Mouse (Mus musculus) limb, embryonic 14.5 days (tissue): ENCODE data around the gene Lrmda. TPM values are rescaled to one million over a fixed set of nuclear protein-coding genes. Genes with fewer than 3 reads are reported as not detected.
A peak's percentile ranks its signal among the peaks of the same experiment; 100 is the strongest.
"Not testable (repeated sequence)": the region's sequence is repeated elsewhere in the genome, so short reads cannot be mapped to it uniquely, and the experiment has no call there.

Source experiments
- ATAC-seq: fragments of 200-750 bp; cut with Nextera tagmentation; 2 replicates; pipeline ENCODE4 v1.8.0; 2017; ENCODE audit warnings: low read depth, moderate number of reproducible peaks, moderate TSS enrichment; ENCODE audit not compliant: low FRiP score
- DNase-seq: peaks from one replicate; pipeline ENCODE4 v3.0.0-alpha.2; 2015; ENCODE audit warnings: low spot score
- H3K27ac ChIP-seq: fragments of 300-500 bp; sonication (generic); replicated peaks from 2 replicates; pipeline ENCODE4 v1.5.1; 2014; ENCODE audit warnings: low read depth, mild to moderate bottlenecking, low read length, moderate library complexity, mixed read lengths
- H3K27me3 ChIP-seq: fragments of 300-500 bp; sonication (generic); 2 replicates; pipeline ENCODE4 v1.6.1; 2014; ENCODE audit warnings: low read length, mixed read lengths; ENCODE audit not compliant: control insufficient read depth, insufficient read depth
- H3K36me3 ChIP-seq: fragments of 300-500 bp; sonication (generic); 2 replicates; pipeline ENCODE4 v1.6.1; 2014; ENCODE audit warnings: mild to moderate bottlenecking, low read length, moderate library complexity, mixed read lengths; ENCODE audit not compliant: control insufficient read depth, insufficient read depth
- H3K4me1 ChIP-seq: fragments of 300-500 bp; sonication (generic); 2 replicates; pipeline ENCODE4 v1.6.1; 2014; ENCODE audit warnings: antibody characterized with exemption, low read length, mixed read lengths; ENCODE audit not compliant: control insufficient read depth, insufficient read depth
- H3K4me2 ChIP-seq: fragments of 300-500 bp; sonication (generic); replicated peaks from 2 replicates; pipeline ENCODE4 v1.6.1; 2014; ENCODE audit warnings: low read depth, mild to moderate bottlenecking, low read length, moderate library complexity; ENCODE audit not compliant: severe bottlenecking
- H3K4me3 ChIP-seq: fragments of 300-500 bp; sonication (generic); replicated peaks from 2 replicates; pipeline ENCODE4 v1.5.1; 2014; ENCODE audit warnings: low read length
- H3K9ac ChIP-seq: fragments of 300-500 bp; sonication (generic); 2 replicates; pipeline ENCODE4 v1.6.1; 2014; ENCODE audit warnings: mild to moderate bottlenecking, low read depth, low read length, moderate library complexity; ENCODE audit not compliant: severe bottlenecking
- H3K9me3 ChIP-seq: fragments of 300-500 bp; sonication (generic); 2 replicates; pipeline ENCODE4 v1.6.1; 2016; ENCODE audit warnings: low read length; ENCODE audit not compliant: control insufficient read depth
- POLR2A ChIP-seq: fragments of 200-500 bp; IDR thresholded peaks from 2 replicates; pipeline ENCODE4 v1.8.0; 2012; ENCODE audit warnings: inconsistent platforms, mild to moderate bottlenecking, moderate library complexity, borderline replicate concordance; ENCODE audit not compliant: insufficient read depth, insufficient read length; ENCODE audit errors: extremely low read depth
- WGBS: fragments of 180-500 bp; shearing (Covaris S2); extraction: QIAGEN DNeasy Blood & Tissue Kit; methylation state at CpG from one replicate; pipeline ENCODE4 v1.1.7; 2014; 5-methylcytosine and 5-hydroxymethylcytosine counted together
- polyA plus RNA-seq, 2 experiments: library from polyadenylated mRNA; depleted of rRNA in 1 of 2; stranded (reverse) in 1 of 2; unstranded in 1 of 2; fragments of >200 nt; fragmentation: Nextera tagmentation in 1 of 2; extraction: Ambion mirVana in 1 of 2; gene quantifications; 2 replicates each; pipeline versions ENCODE4 v1.2.1 to v1.2.3; 2012 to 2014

The Lrmda gene
- polyA plus RNA-seq, 2 experiments: 0.08 to 0.72 TPM

GRCm38 (mm10) chr14:22782365-22782764 is 762.9 kb downstream of the Lrmda start:
- no peak for ATAC-seq
- Histone ChIP-seq H3K9ac (no peak overlapping the region), H3K27me3 (no peaks in the 10 kb centered on the region), H3K36me3 (no peaks in the 10 kb centered on the region), H3K9me3 (no peaks in the 10 kb centered on the region), H3K4me3 (no peak overlapping the region), H3K27ac (no peak overlapping the region), H3K4me2 (no peak overlapping the region), H3K4me1 (peaks cover 17% of the 10 kb centered on the region)
- WGBS: 29% methylated on average over 2 of the region's 2 CpGs
- no peak for DNase-seq
- TF ChIP-seq POLR2A: no peak

GRCm38 (mm10) chr14:22783211-22784161 is 764.0 kb downstream of the Lrmda start:
- H3K4me1 ChIP-seq: peaks cover 17% of the 10 kb centered on the region
- H3K27me3 ChIP-seq: no peaks in the 10 kb centered on the region
- H3K4me2 ChIP-seq: no peak overlapping the region
- TF ChIP-seq POLR2A: no peak
- H3K27ac ChIP-seq: no peak overlapping the region
- 18% methylated on average over 15 of the region's 15 CpGs for WGBS
- no peak overlapping the region for H3K4me3 ChIP-seq
- H3K36me3 ChIP-seq: no peaks in the 10 kb centered on the region
- ATAC-seq (peak; percentile 82), DNase-seq (peak; percentile 73)
- H3K9me3 ChIP-seq: no peaks in the 10 kb centered on the region
- H3K9ac ChIP-seq: 0 out of 2 replicates have a peak overlapping the region, but pooled peaks have one; percentile 9

- TF ChIP-seq POLR2A: no peak
- Histone ChIP-seq H3K36me3 (no peaks in the 10 kb centered on the region), H3K9ac (no peak overlapping the region), H3K27ac (no peak overlapping the region), H3K4me2 (no peak overlapping the region), H3K4me3 (no peak overlapping the region), H3K9me3 (no peaks in the 10 kb centered on the region), H3K4me1 (no peaks in the 10 kb centered on the region; the same call in 1 of the 2 replicates), H3K27me3 (no peaks in the 10 kb centered on the region)
- 45% methylated on average over 4 of the region's 4 CpGs for WGBS
- ATAC-seq (no peak), DNase-seq (no peak)
Observed at GRCm38 (mm10) chr14:22800020-22800419, 780.5 kb downstream of the Lrmda start.

DNA sequence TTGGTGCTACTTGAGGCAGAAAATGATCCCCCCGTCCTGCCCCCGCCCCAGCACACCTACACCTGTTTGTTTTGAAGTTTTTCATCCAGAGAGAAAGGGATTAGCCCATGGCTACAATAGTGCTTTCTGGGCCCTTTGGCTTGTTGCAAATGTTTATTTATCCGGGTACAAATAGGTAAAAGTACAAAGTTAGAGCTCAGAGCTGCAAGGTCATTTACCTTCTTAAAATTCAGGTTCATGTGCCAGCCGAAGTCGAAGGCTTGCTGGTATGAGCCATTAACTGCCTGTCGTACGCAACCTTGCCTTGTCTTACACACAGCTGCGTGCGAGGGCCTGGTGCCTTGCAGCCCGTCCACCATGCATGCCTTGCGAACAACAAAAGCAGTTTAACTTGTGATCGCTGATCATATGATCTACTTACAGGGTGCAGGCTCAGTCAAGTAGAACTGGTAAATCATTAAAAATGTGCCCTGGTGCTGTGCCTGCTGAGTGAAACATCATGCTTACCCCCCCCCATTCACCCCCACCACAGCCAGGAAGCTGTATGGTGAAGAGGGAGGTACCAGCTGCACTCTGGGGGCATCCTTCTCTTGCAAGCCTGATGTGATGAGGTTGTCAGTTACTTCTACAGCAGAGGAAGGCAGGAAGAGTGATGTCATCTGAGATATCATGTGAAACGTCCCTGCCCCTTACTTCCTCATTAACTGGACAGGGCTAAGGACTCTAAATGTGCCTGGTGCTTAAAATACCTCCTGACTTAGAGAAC is 781.5 kb downstream of the Lrmda start:
- no peak for TF ChIP-seq POLR2A
- ATAC-seq (no peak), DNase-seq (no peak)
- H3K4me1 ChIP-seq: no peaks in the 10 kb centered on the region; the same call in 1 of the 2 replicates
- WGBS: 63% methylated on average over 13 of the region's 13 CpGs
- no peak overlapping the region for H3K27ac ChIP-seq
- H3K4me3 ChIP-seq: no peak overlapping the region
- no peaks in the 10 kb centered on the region for H3K9me3 ChIP-seq
- no peak overlapping the region for H3K4me2 ChIP-seq
- H3K27me3 ChIP-seq: no peaks in the 10 kb centered on the region
- no peak overlapping the region for H3K9ac ChIP-seq
- no peaks in the 10 kb centered on the region for H3K36me3 ChIP-seq

DNA sequence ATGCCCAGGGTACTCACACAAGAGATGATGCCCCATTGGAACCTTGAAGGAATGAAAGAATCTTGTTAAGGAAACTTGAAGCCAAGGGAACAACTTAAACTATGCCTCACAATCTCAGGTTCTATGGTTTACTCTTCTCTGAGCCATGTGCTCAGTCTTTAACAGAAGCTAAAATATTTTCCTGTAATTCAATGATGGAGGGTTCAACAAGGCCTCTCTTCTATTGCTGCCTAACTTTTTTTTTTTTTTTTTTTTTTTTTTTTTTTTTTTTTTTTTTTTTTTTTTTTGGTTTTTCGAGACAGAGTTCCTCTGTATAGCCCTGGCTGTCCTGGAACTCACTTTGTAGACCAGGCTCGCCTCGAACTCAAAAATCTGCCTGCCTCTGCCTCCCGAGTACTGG is 782.2 kb downstream of the Lrmda start:
- ATAC-seq: not testable (repeated sequence)

More for the DNA sequence above, 782.2 kb downstream of the Lrmda start:
- not testable (repeated sequence) for H3K27ac ChIP-seq, DNase-seq, H3K9me3 ChIP-seq, H3K36me3 ChIP-seq, H3K9ac ChIP-seq, H3K4me2 ChIP-seq, H3K27me3 ChIP-seq, H3K4me1 ChIP-seq, H3K4me3 ChIP-seq
- 91% methylated on average over 4 of the region's 4 CpGs for WGBS
